Mouse (Mus musculus) cortical plate, adult 2 months (tissue): ENCODE results near the gene Fam209.

Source experiments
- CTCF ChIP-seq: fragments of 200-500 bp; IDR thresholded peaks from 2 replicates; pipeline ENCODE4 v1.5.1; 2011; ENCODE audit warnings: mild to moderate bottlenecking, control low read depth, low read length; ENCODE audit not compliant: insufficient read depth; ENCODE audit errors: extremely low read depth
- POLR2A ChIP-seq: fragments of 200-500 bp; IDR thresholded peaks from 2 replicates; pipeline ENCODE4 v1.6.1; 2011; ENCODE audit warnings: mild to moderate bottlenecking, low read length, control low read depth; ENCODE audit not compliant: insufficient read depth; ENCODE audit errors: extremely low read depth

GRCm38 (mm10) chr2:172516407-172516992 is 44.2 kb downstream of the Fam209 start:
- TF ChIP-seq POLR2A: no peak
- no peak for TF ChIP-seq CTCF
